Mouse (Mus musculus): ENCODE measurements around the gene Ube2s. TPM values are rescaled to one million over a fixed set of nuclear protein-coding genes. Genes with fewer than 3 reads are reported as not detected.
A peak's percentile ranks its signal among the peaks of the same experiment; 100 is the strongest.
"Not testable (repeated sequence)": the region's sequence is repeated elsewhere in the genome, so short reads cannot be mapped to it uniquely, and the experiment has no call there.

Gene Ube2s
- polyA plus RNA-seq, 1 experiment from 2014 or later = 349 TPM

DNA sequence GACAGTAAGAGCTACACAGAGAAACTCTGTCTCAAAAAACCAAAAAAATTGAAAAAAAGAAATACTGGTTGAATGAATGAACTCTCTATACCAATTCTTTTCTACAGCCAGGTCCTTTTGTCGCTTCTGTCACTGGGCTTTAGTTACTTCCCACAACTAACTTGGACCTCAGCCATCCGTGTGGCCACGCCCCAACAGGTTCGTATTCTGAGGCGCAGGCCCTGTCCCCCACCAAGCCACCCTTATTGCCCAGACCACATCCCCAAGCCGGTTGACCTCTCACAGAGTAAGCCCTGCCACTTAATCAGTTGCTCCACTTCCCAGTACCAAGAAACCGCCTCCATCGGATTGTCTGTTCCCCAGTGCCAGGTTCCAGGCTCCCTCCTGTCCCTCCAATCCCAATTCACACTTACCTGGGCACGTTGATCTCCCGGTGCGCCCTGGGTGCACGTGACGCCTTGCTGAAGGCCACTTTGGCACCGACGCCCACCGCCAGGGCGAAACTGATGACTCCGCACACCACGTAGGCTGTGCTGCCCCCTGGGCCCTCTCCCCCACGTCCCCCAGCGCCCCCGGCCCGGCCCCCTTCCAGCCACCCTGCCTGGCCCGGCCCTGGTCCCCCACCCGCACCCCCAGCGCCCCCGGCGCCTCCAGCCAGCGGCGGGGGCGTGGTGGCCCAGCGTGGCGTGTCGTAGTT lies 23.4 kb upstream of the Ube2s start:
- peak; percentile 39; the same call in 1 of the 2 replicates for ATAC-seq (ENCODE audit: insufficient number of reproducible peaks, insufficient read depth, low FRiP score, low read depth)
- Histone ChIP-seq H3K4me3 (ENCODE audit: low read depth, low read length) (peak overlapping the region; percentile 41), H3K9me3 (ENCODE audit: control insufficient read depth, low read depth, low read length) (0 out of 2 replicates have a peak, but pooled peaks cover 3% of the 10 kb centered on the region), H3K9ac (replicated peaks; ENCODE audit: low read depth, low read length) (peak overlapping the region; percentile 42; the same call in 1 of the 2 replicates), H3K27me3 (ENCODE audit: control insufficient read depth, insufficient read depth, low read length) (peaks cover 20% of the 10 kb centered on the region; the same call in 1 of the 2 replicates), H3K4me2 (replicated peaks; ENCODE audit: low read depth, low read length) (peak overlapping the region; percentile 80), H3K27ac (ENCODE audit: low read length) (no peak overlapping the region), H3K36me3 (ENCODE audit: control insufficient read depth, insufficient read depth, low read length) (no peaks in the 10 kb centered on the region), H3K4me1 (ENCODE audit: control insufficient read depth, insufficient read depth, low read length) (0 out of 2 replicates have a peak, but pooled peaks cover 3% of the 10 kb centered on the region)
- 7% methylated on average over 32 of the region's 34 CpGs for WGBS

DNA sequence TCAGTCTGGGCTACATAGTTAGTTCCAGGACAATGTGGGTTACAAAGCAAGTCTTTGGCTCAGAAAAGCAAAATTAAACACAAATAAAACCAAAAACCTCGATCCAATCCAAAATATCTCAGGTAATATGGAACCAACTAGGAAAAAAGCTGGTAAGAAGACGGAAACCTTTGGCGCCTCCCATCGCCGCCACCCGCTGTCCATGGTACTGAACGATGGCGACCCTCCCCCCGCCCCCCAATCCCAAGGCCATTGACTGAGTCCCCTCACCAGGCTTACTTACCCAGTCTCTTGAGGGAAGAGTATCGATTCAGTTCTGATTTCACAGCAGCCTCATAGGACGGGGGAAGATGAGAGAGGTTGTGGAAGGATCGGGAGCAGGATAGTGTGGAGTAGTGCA lies 18.1 kb upstream of the Ube2s start:
- peaks cover 9% of the 10 kb centered on the region; the same call in 1 of the 2 replicates for H3K27me3 ChIP-seq (ENCODE audit: control insufficient read depth, insufficient read depth, low read length)
- no peak overlapping the region for H3K4me2 ChIP-seq (replicated peaks; ENCODE audit: low read depth, low read length)
- H3K9me3 ChIP-seq (ENCODE audit: control insufficient read depth, low read depth, low read length) = no peaks in the 10 kb centered on the region
- no peak for ATAC-seq (ENCODE audit: insufficient number of reproducible peaks, insufficient read depth, low FRiP score, low read depth)
- 5% methylated on average over 12 of the region's 12 CpGs for WGBS
- no peak overlapping the region for H3K27ac ChIP-seq (ENCODE audit: low read length)
- no peak overlapping the region for H3K9ac ChIP-seq (replicated peaks; ENCODE audit: low read depth, low read length)
- H3K4me3 ChIP-seq (ENCODE audit: low read depth, low read length) = no peak overlapping the region
- H3K4me1 ChIP-seq (ENCODE audit: control insufficient read depth, insufficient read depth, low read length) = no peaks in the 10 kb centered on the region
- no peaks in the 10 kb centered on the region for H3K36me3 ChIP-seq (ENCODE audit: control insufficient read depth, insufficient read depth, low read length)

DNA sequence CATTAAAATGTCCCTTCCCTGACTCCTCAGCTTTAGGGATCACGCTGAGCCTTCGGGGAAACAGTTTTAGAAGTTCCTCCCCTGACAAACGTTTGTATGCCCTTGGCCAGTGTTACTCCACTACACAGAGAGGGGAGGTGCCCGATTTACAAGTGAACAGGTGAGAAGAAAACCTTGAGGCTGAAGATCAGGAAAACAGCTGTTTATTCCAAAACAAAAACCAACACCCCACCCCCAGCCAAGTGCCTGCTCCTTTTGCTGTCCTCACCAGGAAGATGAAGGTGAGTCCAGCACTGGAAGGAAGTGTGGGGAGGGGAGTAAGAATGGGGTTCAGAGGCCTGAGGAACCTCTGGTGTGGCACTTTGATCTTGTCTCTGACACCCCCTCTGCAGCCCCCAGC lies 13.0 kb upstream of the Ube2s start:
- Histone ChIP-seq H3K4me3 (ENCODE audit: low read depth, low read length) (no peak overlapping the region), H3K4me1 (ENCODE audit: control insufficient read depth, insufficient read depth, low read length) (no peaks in the 10 kb centered on the region), H3K9ac (replicated peaks; ENCODE audit: low read depth, low read length) (no peak overlapping the region), H3K4me2 (replicated peaks; ENCODE audit: low read depth, low read length) (no peak overlapping the region), H3K36me3 (ENCODE audit: control insufficient read depth, insufficient read depth, low read length) (no peaks in the 10 kb centered on the region), H3K27me3 (ENCODE audit: control insufficient read depth, insufficient read depth, low read length) (no peaks in the 10 kb centered on the region), H3K27ac (ENCODE audit: low read length) (no peak overlapping the region), H3K9me3 (ENCODE audit: control insufficient read depth, low read depth, low read length) (no peaks in the 10 kb centered on the region)
- no peak for ATAC-seq (ENCODE audit: insufficient number of reproducible peaks, insufficient read depth, low FRiP score, low read depth)
- WGBS = 47% methylated on average over 4 of the region's 4 CpGs

DNA sequence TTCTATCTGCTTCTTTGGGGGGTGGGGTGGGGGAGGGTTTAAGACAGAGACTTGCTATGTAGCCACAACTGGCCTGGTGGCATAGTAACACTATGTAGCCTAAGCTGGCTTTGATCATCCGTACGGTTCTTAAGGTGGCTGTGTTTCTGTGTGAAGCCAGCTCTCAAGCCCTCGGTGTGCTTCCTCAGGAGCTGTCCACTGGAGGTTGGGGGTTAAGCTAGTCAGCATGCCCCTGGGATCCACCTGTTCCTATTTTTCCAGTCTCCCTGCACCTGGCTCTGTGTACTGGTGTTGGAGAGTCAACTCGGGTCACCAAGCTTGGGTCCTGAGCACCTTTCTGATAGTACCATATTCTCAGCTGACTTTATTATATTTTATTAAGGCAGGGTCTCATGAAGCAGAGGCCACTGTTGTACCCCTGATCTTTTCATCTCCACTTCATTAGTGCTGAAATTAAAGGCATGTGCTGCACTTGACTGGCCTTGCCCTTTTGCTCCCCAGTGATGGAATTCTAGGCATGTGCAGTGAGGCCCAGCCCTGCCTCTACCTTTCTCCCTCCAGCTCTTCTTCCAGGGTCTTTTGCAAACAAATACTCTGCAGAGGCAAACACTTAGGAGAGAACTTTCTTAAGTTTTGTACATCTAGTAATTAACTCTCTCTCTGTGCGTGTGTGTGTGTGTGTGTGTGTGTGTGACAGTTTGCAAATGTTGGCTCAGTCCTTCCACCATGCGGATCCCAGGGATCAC lies 9.9 kb upstream of the Ube2s start:
- H3K27me3 ChIP-seq (ENCODE audit: control insufficient read depth, insufficient read depth, low read length) = no peaks in the 10 kb centered on the region
- H3K4me2 ChIP-seq (replicated peaks; ENCODE audit: low read depth, low read length) = no peak overlapping the region
- H3K27ac ChIP-seq (ENCODE audit: low read length) = no peak overlapping the region
- H3K9ac ChIP-seq (replicated peaks; ENCODE audit: low read depth, low read length) = no peak overlapping the region
- H3K4me3 ChIP-seq (ENCODE audit: low read depth, low read length) = no peak overlapping the region
- no peaks in the 10 kb centered on the region for H3K4me1 ChIP-seq (ENCODE audit: control insufficient read depth, insufficient read depth, low read length)
- H3K9me3 ChIP-seq (ENCODE audit: control insufficient read depth, low read depth, low read length) = no peaks in the 10 kb centered on the region
- WGBS = 49% methylated on average over 6 of the region's 6 CpGs
- ATAC-seq (ENCODE audit: insufficient number of reproducible peaks, insufficient read depth, low FRiP score, low read depth) = no peak; the same call in 1 of the 2 replicates
- no peaks in the 10 kb centered on the region for H3K36me3 ChIP-seq (ENCODE audit: control insufficient read depth, insufficient read depth, low read length)

DNA sequence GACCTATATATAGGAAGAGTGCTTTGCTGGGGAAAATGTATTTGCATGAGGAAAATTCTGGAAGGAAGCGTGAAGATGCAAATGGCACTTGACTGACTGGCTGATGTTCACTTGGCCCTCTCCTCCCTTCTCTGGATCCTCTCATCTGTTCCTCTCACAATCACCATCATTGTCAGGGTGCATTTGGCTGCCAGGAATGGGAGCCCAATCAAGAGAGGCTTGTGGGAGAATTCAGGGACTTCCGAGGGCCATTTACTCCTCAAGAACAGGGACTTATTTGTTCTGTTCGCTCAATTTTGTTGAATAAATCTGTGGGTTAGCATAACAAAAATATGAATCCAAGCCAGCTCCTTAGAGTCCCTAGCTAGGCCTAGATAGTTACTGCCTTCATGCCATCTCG lies 9.3 kb upstream of the Ube2s start:
- Histone ChIP-seq H3K27ac (ENCODE audit: low read length) (no peak overlapping the region), H3K4me1 (ENCODE audit: control insufficient read depth, insufficient read depth, low read length) (no peaks in the 10 kb centered on the region), H3K4me2 (replicated peaks; ENCODE audit: low read depth, low read length) (no peak overlapping the region), H3K27me3 (ENCODE audit: control insufficient read depth, insufficient read depth, low read length) (no peaks in the 10 kb centered on the region), H3K36me3 (ENCODE audit: control insufficient read depth, insufficient read depth, low read length) (no peaks in the 10 kb centered on the region), H3K4me3 (ENCODE audit: low read depth, low read length) (no peak overlapping the region), H3K9me3 (ENCODE audit: control insufficient read depth, low read depth, low read length) (no peaks in the 10 kb centered on the region), H3K9ac (replicated peaks; ENCODE audit: low read depth, low read length) (no peak overlapping the region)
- ATAC-seq (ENCODE audit: insufficient number of reproducible peaks, insufficient read depth, low FRiP score, low read depth) = no peak
- WGBS = 75% methylated on average over 4 of the region's 4 CpGs

DNA sequence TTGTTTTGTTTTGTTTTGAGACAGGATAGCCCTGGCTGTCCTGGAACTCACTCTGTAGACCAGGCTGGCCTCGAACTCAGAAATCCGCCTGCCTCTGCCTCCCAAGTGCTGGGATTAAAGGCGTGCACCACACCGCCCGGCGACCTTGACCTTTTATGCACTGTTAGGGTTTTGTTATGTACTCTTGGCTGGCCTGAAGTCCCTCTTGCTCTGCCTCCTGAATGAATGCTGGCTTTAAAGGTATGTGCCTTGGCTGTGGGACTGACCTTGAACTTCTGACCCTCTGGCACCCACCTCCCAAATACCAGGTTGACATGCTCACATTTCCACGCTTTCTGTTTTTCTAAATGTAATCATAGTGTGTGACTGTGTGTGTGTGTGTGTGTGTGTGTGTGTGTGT lies 8.5 kb upstream of the Ube2s start:
- H3K4me3 ChIP-seq (ENCODE audit: low read depth, low read length); H3K9ac ChIP-seq (replicated peaks; ENCODE audit: low read depth, low read length); H3K4me1 ChIP-seq (ENCODE audit: control insufficient read depth, insufficient read depth, low read length); H3K27me3 ChIP-seq (ENCODE audit: control insufficient read depth, insufficient read depth, low read length); H3K9me3 ChIP-seq (ENCODE audit: control insufficient read depth, low read depth, low read length); H3K36me3 ChIP-seq (ENCODE audit: control insufficient read depth, insufficient read depth, low read length); ATAC-seq (ENCODE audit: insufficient number of reproducible peaks, insufficient read depth, low FRiP score, low read depth); H3K4me2 ChIP-seq (replicated peaks; ENCODE audit: low read depth, low read length); H3K27ac ChIP-seq (ENCODE audit: low read length): not testable (repeated sequence)
- WGBS = 90% methylated on average over 7 of the region's 7 CpGs

DNA sequence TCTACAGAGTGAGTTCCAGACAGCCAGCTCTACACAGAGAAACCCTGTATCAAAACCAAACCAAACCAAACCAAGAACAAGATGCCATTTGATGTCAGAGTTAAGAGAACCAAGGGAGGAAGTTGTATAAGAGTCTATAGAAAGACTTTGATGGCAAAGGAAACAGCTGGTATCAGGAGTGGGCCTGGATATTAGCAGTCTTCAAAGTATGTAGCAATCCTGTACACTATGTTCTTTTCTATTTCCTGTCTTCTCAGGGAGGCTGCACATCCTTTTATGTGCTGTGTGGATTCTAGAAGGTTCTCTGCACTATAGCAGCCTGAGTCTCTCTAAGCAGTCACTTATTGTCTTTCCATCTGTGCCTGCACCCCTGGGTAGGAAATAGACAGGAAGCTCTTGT lies 4.2 kb upstream of the Ube2s start:
- Histone ChIP-seq H3K4me2 (replicated peaks; ENCODE audit: low read depth, low read length) (no peak overlapping the region), H3K9ac (replicated peaks; ENCODE audit: low read depth, low read length) (no peak overlapping the region), H3K4me1 (ENCODE audit: control insufficient read depth, insufficient read depth, low read length) (no peaks in the 10 kb centered on the region), H3K36me3 (ENCODE audit: control insufficient read depth, insufficient read depth, low read length) (no peaks in the 10 kb centered on the region), H3K9me3 (ENCODE audit: control insufficient read depth, low read depth, low read length) (no peaks in the 10 kb centered on the region), H3K27ac (ENCODE audit: low read length) (no peak overlapping the region), H3K4me3 (ENCODE audit: low read depth, low read length) (no peak overlapping the region), H3K27me3 (ENCODE audit: control insufficient read depth, insufficient read depth, low read length) (no peaks in the 10 kb centered on the region)
- no peak for ATAC-seq (ENCODE audit: insufficient number of reproducible peaks, insufficient read depth, low FRiP score, low read depth)

DNA sequence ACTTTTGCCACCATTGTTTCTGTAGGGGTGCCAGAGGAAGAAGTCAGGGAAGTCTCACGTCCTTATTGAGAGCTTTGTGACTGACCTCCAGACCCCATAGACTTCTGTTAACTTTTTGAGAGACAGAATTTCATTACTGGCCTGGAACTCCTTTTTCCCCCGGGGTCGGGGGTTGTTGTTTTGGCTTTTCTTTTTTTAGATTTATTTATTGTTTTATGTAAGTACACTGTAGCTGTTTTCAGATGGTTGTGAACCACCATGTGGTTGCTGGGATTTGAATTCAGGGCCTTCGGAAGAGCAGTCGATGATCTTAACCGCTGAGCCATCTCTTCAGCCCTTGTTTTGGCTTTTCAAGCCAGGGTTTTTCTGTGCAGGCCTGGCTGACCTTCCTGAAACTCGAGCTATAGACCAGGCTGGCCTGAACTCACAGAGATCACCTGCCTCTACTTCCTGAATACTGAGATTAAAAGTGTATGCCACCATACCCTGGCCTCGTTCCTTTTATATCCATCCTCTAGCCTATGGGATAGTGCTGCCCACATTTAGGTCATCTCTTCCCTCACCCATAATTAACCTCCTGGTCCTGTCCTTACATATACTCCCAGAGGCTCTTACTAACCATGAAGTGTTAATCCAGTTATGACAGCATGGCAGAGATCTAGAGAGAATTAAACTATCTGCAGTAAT lies 858 bp upstream of the Ube2s start:
- peaks cover 22% of the 10 kb centered on the region for H3K36me3 ChIP-seq (ENCODE audit: control insufficient read depth, insufficient read depth, low read length)
- ATAC-seq (ENCODE audit: insufficient number of reproducible peaks, insufficient read depth, low FRiP score, low read depth) = no peak
- peak overlapping the region; percentile 73; the same call in 1 of the 2 replicates for H3K27ac ChIP-seq (ENCODE audit: low read length)
- peak overlapping the region; percentile 28; the same call in 1 of the 2 replicates for H3K9ac ChIP-seq (replicated peaks; ENCODE audit: low read depth, low read length)
- H3K9me3 ChIP-seq (ENCODE audit: control insufficient read depth, low read depth, low read length) = no peaks in the 10 kb centered on the region
- 28% methylated on average over 8 of the region's 8 CpGs for WGBS
- peaks cover 11% of the 10 kb centered on the region; the same call in 1 of the 2 replicates for H3K4me1 ChIP-seq (ENCODE audit: control insufficient read depth, insufficient read depth, low read length)
- H3K27me3 ChIP-seq (ENCODE audit: control insufficient read depth, insufficient read depth, low read length) = no peaks in the 10 kb centered on the region
- peak overlapping the region; percentile 99 for H3K4me3 ChIP-seq (ENCODE audit: low read depth, low read length)
- peak overlapping the region; percentile 62 for H3K4me2 ChIP-seq (replicated peaks; ENCODE audit: low read depth, low read length)

All from stomach, embryonic 14.5 days (tissue).